Mouse (Mus musculus) lung, embryonic 15.5 days (tissue): ENCODE data around the gene Pla2g12b. TPM values are rescaled to one million over a fixed set of nuclear protein-coding genes. Genes with fewer than 3 reads are reported as not detected.

ENCODE experiments used
- ATAC-seq: fragments of 200-750 bp; cut with Nextera tagmentation; 2 replicates; pipeline ENCODE4 v1.8.0; 2017; ENCODE audit warnings: moderate number of reproducible peaks, borderline replicate concordance; ENCODE audit not compliant: low FRiP score, low TSS enrichment; ENCODE audit errors: extremely low read depth
- H3K27ac ChIP-seq: fragments of 300-500 bp; sonication (generic); 2 replicates; pipeline ENCODE4 v1.5.1; 2015; ENCODE audit warnings: moderate library complexity, mild to moderate bottlenecking, inconsistent platforms
- H3K27me3 ChIP-seq: fragments of 300-500 bp; sonication (generic); 2 replicates; pipeline ENCODE4 v1.6.1; 2015; ENCODE audit warnings: inconsistent platforms
- H3K36me3 ChIP-seq: fragments of 300-500 bp; sonication (generic); 2 replicates; pipeline ENCODE4 v1.6.1; 2015; ENCODE audit warnings: inconsistent platforms
- H3K4me1 ChIP-seq: fragments of 300-500 bp; sonication (generic); 2 replicates; pipeline ENCODE4 v1.6.1; 2015; ENCODE audit warnings: inconsistent platforms
- H3K4me2 ChIP-seq: fragments of 300-500 bp; sonication (generic); 2 replicates; pipeline ENCODE4 v1.6.1; 2015; ENCODE audit warnings: inconsistent platforms, mild to moderate bottlenecking, moderate library complexity
- H3K4me3 ChIP-seq: fragments of 300-500 bp; sonication (generic); 2 replicates; pipeline ENCODE4 v1.5.1; 2015; ENCODE audit warnings: mild to moderate bottlenecking, inconsistent platforms
- H3K9ac ChIP-seq: fragments of 300-500 bp; sonication (generic); 2 replicates; pipeline ENCODE4 v1.6.1; 2015; ENCODE audit warnings: inconsistent platforms
- H3K9me3 ChIP-seq: fragments of 300-500 bp; sonication (generic); 2 replicates; pipeline ENCODE4 v1.6.1; 2016; ENCODE audit warnings: inconsistent platforms
- WGBS: fragments of 180-500 bp; shearing (Covaris S2); methylation state at CpG from one replicate; pipeline ENCODE4 v1.1.7; 2015; 5-methylcytosine and 5-hydroxymethylcytosine counted together
- polyA plus RNA-seq: library from polyadenylated mRNA; unstranded; fragments of >200 nt; fragmentation: Nextera tagmentation; extraction: Ambion mirVana; gene quantifications from 2 replicates; pipeline ENCODE4 v1.2.1, GENCODE M21; 2015

The Pla2g12b gene
- polyA plus RNA-seq, 1 experiment from 2014 or later: 0.14 TPM

- Histone ChIP-seq H3K36me3 (no peaks in the 10 kb centered on the region), H3K27ac (no peak overlapping the region), H3K4me1 (no peaks in the 10 kb centered on the region), H3K4me2 (no peak overlapping the region), H3K27me3 (no peaks in the 10 kb centered on the region), H3K9me3 (no peaks in the 10 kb centered on the region), H3K9ac (no peak overlapping the region), H3K4me3 (no peak overlapping the region)
- WGBS: 56% methylated on average over 3 of the region's 3 CpGs
- no peak for ATAC-seq
Observed at GRCm38 (mm10) chr10:59416623-59417022, 13.2 kb downstream of the Pla2g12b start.

GRCm38 (mm10) chr10:59419516-59419915 lies 16.1 kb downstream of the Pla2g12b start:
- no peaks in the 10 kb centered on the region for H3K9me3 ChIP-seq

GRCm38 (mm10) chr10:59424453-59424852 lies 21.0 kb downstream of the Pla2g12b start:
- no peaks in the 10 kb centered on the region for H3K36me3 ChIP-seq
- H3K4me1 ChIP-seq: peaks cover 17% of the 10 kb centered on the region; the same call in 1 of the 2 replicates
- no peaks in the 10 kb centered on the region for H3K27me3 ChIP-seq
- ATAC-seq: no peak
- 33% methylated on average over 3 of the region's 3 CpGs for WGBS
- H3K27ac ChIP-seq: no peak overlapping the region
- H3K4me2 ChIP-seq: no peak overlapping the region
- no peaks in the 10 kb centered on the region for H3K9me3 ChIP-seq
- no peak overlapping the region for H3K9ac ChIP-seq
- H3K4me3 ChIP-seq: no peak overlapping the region

More at GRCm38 (mm10) chr10:59419516-59419915, 16.1 kb downstream of the Pla2g12b start:
- no peak overlapping the region for H3K9ac ChIP-seq
- ATAC-seq: no peak
- no peak overlapping the region for H3K27ac ChIP-seq
- H3K27me3 ChIP-seq: no peaks in the 10 kb centered on the region
- no peak overlapping the region for H3K4me3 ChIP-seq
- H3K4me1 ChIP-seq: peaks cover 8% of the 10 kb centered on the region; the same call in 1 of the 2 replicates
- WGBS: 79% methylated on average over 4 of the region's 4 CpGs
- no peaks in the 10 kb centered on the region for H3K36me3 ChIP-seq
- no peak overlapping the region for H3K4me2 ChIP-seq

DNA sequence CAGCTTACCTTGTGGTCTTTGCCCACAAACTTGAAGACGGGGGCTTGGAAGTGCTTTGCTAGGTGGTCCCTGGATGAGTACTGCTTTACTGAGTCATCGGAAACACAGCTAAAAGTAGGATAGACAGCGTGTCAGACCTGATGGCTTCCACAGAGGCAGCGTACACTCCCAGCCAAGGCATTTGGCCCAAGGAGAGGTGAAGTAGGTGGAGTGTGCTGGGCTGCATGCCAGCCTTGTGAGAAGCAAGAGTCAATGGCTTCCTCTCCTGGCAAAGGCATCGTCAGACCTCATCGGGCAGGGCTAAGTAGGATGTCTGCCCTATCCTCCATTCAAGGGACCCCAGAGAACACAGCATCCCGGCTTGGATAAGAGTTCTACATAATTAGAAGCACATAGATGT lies 21.9 kb downstream of the Pla2g12b start:
- 0 out of 2 replicates have a peak, but pooled peaks have one; percentile 52 for ATAC-seq
- no peak overlapping the region for H3K27ac ChIP-seq
- 57% methylated on average over 7 of the region's 7 CpGs for WGBS

GRCm38 (mm10) chr10:59426371-59426770 lies 22.9 kb downstream of the Pla2g12b start:
- no peak for ATAC-seq
- H3K4me3 ChIP-seq: no peak overlapping the region
- H3K9ac ChIP-seq: no peak overlapping the region
- no peaks in the 10 kb centered on the region for H3K36me3 ChIP-seq
- no peaks in the 10 kb centered on the region for H3K9me3 ChIP-seq
- 40% methylated on average over 4 of the region's 4 CpGs for WGBS
- no peak overlapping the region for H3K27ac ChIP-seq
- H3K4me1 ChIP-seq: peaks cover 17% of the 10 kb centered on the region; the same call in 1 of the 2 replicates
- H3K4me2 ChIP-seq: no peak overlapping the region
- no peaks in the 10 kb centered on the region for H3K27me3 ChIP-seq

More for the DNA sequence above, 21.9 kb downstream of the Pla2g12b start:
- H3K4me3 ChIP-seq: no peak overlapping the region
- peaks cover 17% of the 10 kb centered on the region; the same call in 1 of the 2 replicates for H3K4me1 ChIP-seq
- H3K4me2 ChIP-seq: no peak overlapping the region
- H3K9ac ChIP-seq: no peak overlapping the region
- no peaks in the 10 kb centered on the region for H3K27me3 ChIP-seq
- H3K36me3 ChIP-seq: no peaks in the 10 kb centered on the region
- H3K9me3 ChIP-seq: no peaks in the 10 kb centered on the region

DNA sequence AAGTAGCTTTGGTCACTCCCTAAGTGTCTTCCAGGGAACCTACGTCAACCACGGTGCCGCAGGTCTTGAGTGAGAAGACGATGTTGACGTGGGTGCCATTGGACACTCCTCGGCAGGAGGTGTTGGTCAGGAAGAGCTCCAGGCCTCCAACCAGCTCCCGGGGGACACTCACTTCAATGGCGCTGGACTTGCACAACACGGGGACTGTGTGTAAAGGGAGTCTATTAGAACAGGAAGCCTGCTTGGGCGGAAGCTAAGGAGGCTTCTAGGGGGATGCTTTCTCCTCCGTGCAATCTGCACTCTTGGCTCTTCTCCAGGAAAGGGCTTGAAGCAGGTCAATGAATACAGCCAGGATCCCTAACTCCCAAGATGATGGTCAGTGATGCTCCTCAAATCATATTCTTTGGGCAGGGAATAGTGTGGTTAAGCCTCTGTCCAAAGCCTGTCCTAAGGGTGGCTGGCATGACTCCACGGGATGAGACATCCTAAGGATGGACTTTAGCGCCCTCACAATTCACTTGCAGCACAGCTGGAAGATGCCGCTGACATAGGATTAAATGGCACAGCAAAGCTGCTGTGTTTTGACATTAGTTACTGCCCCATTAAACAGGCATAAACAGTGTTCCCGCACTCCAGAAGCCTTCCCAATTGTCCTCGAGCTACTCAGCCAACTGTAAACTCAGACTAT lies 26.1 kb downstream of the Pla2g12b start:
- H3K27me3 ChIP-seq: no peaks in the 10 kb centered on the region
- H3K36me3 ChIP-seq: no peaks in the 10 kb centered on the region
- no peak overlapping the region for H3K9ac ChIP-seq
- no peak overlapping the region for H3K4me3 ChIP-seq
- no peak for ATAC-seq
- H3K4me1 ChIP-seq: peaks cover 8% of the 10 kb centered on the region; the same call in 1 of the 2 replicates
- 74% methylated on average over 16 of the region's 16 CpGs for WGBS
- H3K4me2 ChIP-seq: no peak overlapping the region
- H3K9me3 ChIP-seq: no peaks in the 10 kb centered on the region
- no peak overlapping the region for H3K27ac ChIP-seq

DNA sequence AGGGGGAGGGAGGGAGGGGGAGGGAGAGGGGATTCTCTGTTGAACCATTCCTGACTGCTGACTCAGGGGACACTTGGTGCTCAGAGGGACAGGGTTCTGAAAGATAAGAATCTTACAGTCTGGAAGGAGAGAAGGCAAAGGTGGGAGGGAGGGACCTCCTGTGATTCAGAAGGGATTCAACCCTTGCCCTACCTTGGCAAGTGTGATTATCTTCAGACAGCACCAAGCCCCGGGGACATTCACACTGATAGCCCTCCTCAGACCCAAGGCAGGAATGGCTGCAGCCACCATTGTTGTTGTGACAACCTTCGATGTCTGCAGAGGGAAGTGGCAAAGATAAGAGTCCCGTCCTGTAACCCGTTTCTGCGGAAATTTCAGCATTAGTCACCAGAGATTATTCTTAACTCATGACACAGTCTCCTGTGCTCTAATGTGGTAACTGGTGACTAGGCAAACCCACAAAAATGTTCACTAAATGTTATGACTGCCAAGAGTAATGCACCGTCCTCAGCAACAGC lies 27.3 kb downstream of the Pla2g12b start:
- Histone ChIP-seq H3K4me3 (no peak overlapping the region), H3K9ac (no peak overlapping the region), H3K27me3 (no peaks in the 10 kb centered on the region), H3K4me2 (no peak overlapping the region), H3K9me3 (no peaks in the 10 kb centered on the region), H3K27ac (no peak overlapping the region), H3K36me3 (no peaks in the 10 kb centered on the region), H3K4me1 (no peaks in the 10 kb centered on the region)
- 0 out of 2 replicates have a peak, but pooled peaks have one; percentile 42 for ATAC-seq
- 26% methylated on average over 6 of the region's 6 CpGs for WGBS

GRCm38 (mm10) chr10:59435746-59436145 lies 32.3 kb downstream of the Pla2g12b start:
- WGBS: 93% methylated on average over 18 of the region's 18 CpGs
- no peaks in the 10 kb centered on the region for H3K27me3 ChIP-seq
- H3K4me3 ChIP-seq: no peak overlapping the region
- H3K4me1 ChIP-seq: peaks cover 18% of the 10 kb centered on the region
- no peak for ATAC-seq
- no peak overlapping the region for H3K4me2 ChIP-seq
- H3K27ac ChIP-seq: no peak overlapping the region
- no peaks in the 10 kb centered on the region for H3K9me3 ChIP-seq
- H3K9ac ChIP-seq: no peak overlapping the region
- H3K36me3 ChIP-seq: no peaks in the 10 kb centered on the region

DNA sequence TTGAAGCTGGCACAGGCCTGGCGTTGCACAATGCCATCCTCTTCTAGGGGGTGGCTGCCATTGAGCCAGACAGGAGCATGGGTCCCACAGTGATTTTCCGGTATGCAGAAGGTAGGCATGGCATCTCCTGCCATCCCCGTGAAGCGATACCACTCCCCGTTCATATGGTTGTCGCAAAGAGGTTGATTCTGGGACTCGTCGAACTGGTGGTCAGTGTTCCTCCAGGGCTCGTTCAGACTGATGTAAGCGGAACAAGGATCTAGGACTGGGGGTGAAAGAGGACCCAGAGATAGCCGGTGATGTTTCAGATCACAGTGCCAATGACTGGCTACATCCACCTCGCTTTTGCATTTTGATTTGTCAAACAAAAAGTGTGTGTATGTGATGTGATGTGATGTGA lies 35.2 kb downstream of the Pla2g12b start:
- H3K4me1 ChIP-seq: peaks cover 34% of the 10 kb centered on the region
- no peak overlapping the region for H3K4me3 ChIP-seq
- H3K9me3 ChIP-seq: no peaks in the 10 kb centered on the region
- H3K4me2 ChIP-seq: no peak overlapping the region
- no peak overlapping the region for H3K27ac ChIP-seq
- H3K9ac ChIP-seq: no peak overlapping the region
- no peak for ATAC-seq
- H3K36me3 ChIP-seq: no peaks in the 10 kb centered on the region
- H3K27me3 ChIP-seq: no peaks in the 10 kb centered on the region
- 91% methylated on average over 12 of the region's 12 CpGs for WGBS

DNA sequence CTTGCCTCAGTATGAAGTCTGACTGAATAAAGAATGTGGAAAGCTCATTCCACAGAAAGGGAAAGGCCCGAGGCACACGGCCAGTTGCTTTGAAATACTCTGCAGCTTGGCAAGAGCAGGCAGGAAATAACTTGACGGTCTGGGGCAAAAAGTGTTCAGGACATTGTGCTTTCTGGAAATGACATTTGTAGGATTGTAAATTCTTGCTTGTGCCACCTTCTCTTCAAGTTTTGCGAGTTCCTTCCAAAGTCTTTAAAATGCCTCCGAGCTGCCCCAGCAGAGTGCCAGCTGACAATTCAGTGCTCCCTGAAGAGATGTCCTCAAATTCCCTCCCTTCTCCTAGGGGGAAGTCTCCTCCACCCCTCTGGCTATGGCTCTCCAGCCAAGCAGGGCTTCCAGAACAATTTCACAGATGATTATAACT lies 36.1 kb downstream of the Pla2g12b start:
- Histone ChIP-seq H3K27ac (peak overlapping the region; percentile 74), H3K9me3 (no peaks in the 10 kb centered on the region), H3K36me3 (no peaks in the 10 kb centered on the region), H3K9ac (no peak overlapping the region), H3K4me1 (peaks cover 41% of the 10 kb centered on the region), H3K27me3 (no peaks in the 10 kb centered on the region), H3K4me2 (peak overlapping the region; percentile 12; the same call in 1 of the 2 replicates), H3K4me3 (no peak overlapping the region)
- WGBS: 23% methylated on average over 5 of the region's 5 CpGs
- ATAC-seq: no peak; the same call in 1 of the 2 replicates

DNA sequence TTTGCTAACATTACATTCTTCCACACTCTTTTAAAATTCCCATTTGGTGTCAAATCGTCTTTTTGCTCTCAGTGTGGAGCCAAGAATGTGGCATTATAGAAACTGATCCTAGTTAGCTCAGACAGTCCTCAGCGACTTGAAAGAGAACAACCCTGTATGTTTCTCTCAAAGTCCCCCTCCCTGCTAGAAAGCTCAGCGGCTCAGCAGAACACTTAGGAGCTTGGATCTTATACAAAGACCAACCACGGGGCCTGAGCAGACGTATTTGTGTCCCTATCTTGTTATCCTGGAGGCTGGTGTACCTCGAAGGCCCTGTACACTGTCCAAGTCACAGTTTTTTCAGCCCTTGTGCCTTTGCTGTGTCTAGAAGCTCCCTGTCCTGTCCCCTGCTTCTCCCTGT lies 36.7 kb downstream of the Pla2g12b start:
- WGBS: 36% methylated on average over 6 of the region's 6 CpGs

GRCm38 (mm10) chr10:59441735-59442134 lies 38.3 kb downstream of the Pla2g12b start, which contains the start of gene Oit3:
Oit3 (minus strand) TSS chr10:59441778.
- Histone ChIP-seq H3K9me3 (no peaks in the 10 kb centered on the region), H3K36me3 (no peaks in the 10 kb centered on the region), H3K9ac (no peak within 1 kb of the TSS), H3K27ac (peak within 1 kb of the TSS; percentile 74), H3K27me3 (no peaks in the 10 kb centered on the region), H3K4me2 (no peak within 1 kb of the TSS), H3K4me3 (no peak within 1 kb of the TSS), H3K4me1 (peaks cover 46% of the 10 kb centered on the region)
- 67% methylated on average over 11 of the region's 11 CpGs for WGBS
- no peak for ATAC-seq

More for the DNA sequence above, 36.7 kb downstream of the Pla2g12b start:
- H3K27ac ChIP-seq: peak overlapping the region; percentile 74
- H3K27me3 ChIP-seq: no peaks in the 10 kb centered on the region
- no peak overlapping the region for H3K4me2 ChIP-seq
- ATAC-seq: peak; percentile 40; the same call in 1 of the 2 replicates
- H3K9me3 ChIP-seq: no peaks in the 10 kb centered on the region
- no peaks in the 10 kb centered on the region for H3K36me3 ChIP-seq
- no peak overlapping the region for H3K9ac ChIP-seq
- peaks cover 46% of the 10 kb centered on the region for H3K4me1 ChIP-seq
- no peak overlapping the region for H3K4me3 ChIP-seq
